Mouse (Mus musculus) kidney, postnatal 0 days (tissue): ENCODE measurements around the gene M1ap. TPM values are rescaled to one million over a fixed set of nuclear protein-coding genes. Genes with fewer than 3 reads are reported as not detected.

Experiments used
- ATAC-seq: fragments of 200-750 bp; cut with Nextera tagmentation; replicated peaks from 2 replicates; pipeline ENCODE4 v1.8.0; 2017; ENCODE audit warnings: low read depth, moderate number of reproducible peaks, moderate TSS enrichment, moderate library complexity; ENCODE audit not compliant: low FRiP score
- DNase-seq: peaks from one replicate; pipeline ENCODE4 v3.0.0-alpha.2; 2016; ENCODE audit warnings: low spot score
- H3K27ac ChIP-seq: fragments of 300-500 bp; sonication (generic); 2 replicates; pipeline ENCODE4 v1.5.1; 2014; ENCODE audit warnings: mild to moderate bottlenecking
- H3K27me3 ChIP-seq: fragments of 300-500 bp; sonication (generic); 2 replicates; pipeline ENCODE4 v1.6.1; 2014; ENCODE audit warnings: low read length, mixed read lengths; ENCODE audit not compliant: insufficient read depth
- H3K36me3 ChIP-seq: fragments of 300-500 bp; sonication (generic); 2 replicates; pipeline ENCODE4 v1.6.1; 2014; ENCODE audit warnings: low read length, mixed read lengths; ENCODE audit not compliant: insufficient read depth
- H3K4me1 ChIP-seq: fragments of 300-500 bp; sonication (generic); replicated peaks from 2 replicates; pipeline ENCODE4 v1.6.1; 2014; ENCODE audit warnings: antibody characterized with exemption, low read length, mixed read lengths; ENCODE audit not compliant: insufficient read depth
- H3K4me2 ChIP-seq: fragments of 300-500 bp; sonication (generic); 2 replicates; pipeline ENCODE4 v1.6.1; 2014; ENCODE audit warnings: mild to moderate bottlenecking, low read length, moderate library complexity, mixed read lengths
- H3K4me3 ChIP-seq: fragments of 300-500 bp; sonication (generic); replicated peaks from 2 replicates; pipeline ENCODE4 v1.5.1; 2014; ENCODE audit warnings: low read depth, low read length
- H3K9ac ChIP-seq: fragments of 300-500 bp; sonication (generic); 2 replicates; pipeline ENCODE4 v1.6.1; 2014; ENCODE audit warnings: low read depth, low read length
- H3K9me3 ChIP-seq: fragments of 300-500 bp; sonication (generic); replicated peaks from 2 replicates; pipeline ENCODE4 v1.6.1; 2016; ENCODE audit warnings: low read length, inconsistent platforms, mixed read lengths
- CTCF ChIP-seq: IDR thresholded peaks from 2 replicates; pipeline ENCODE4 v1.5.1; 2016; ENCODE audit warnings: antibody characterized with exemption, low read depth, mild to moderate bottlenecking, moderate library complexity
- WGBS: fragments of 180-500 bp; shearing (Covaris S2); extraction: QIAGEN DNeasy Blood & Tissue Kit; methylation state at CpG from one replicate; pipeline ENCODE4 v1.1.7; 2014; 5-methylcytosine and 5-hydroxymethylcytosine counted together
- polyA plus RNA-seq: library from polyadenylated mRNA; unstranded; fragments of >200 nt; fragmentation: Nextera tagmentation; extraction: Ambion mirVana; gene quantifications from 2 replicates; pipeline ENCODE4 v1.2.1, GENCODE M21; 2015

M1ap gene
- polyA plus RNA-seq, 1 experiment from 2014 or later: 0.32 TPM

DNA sequence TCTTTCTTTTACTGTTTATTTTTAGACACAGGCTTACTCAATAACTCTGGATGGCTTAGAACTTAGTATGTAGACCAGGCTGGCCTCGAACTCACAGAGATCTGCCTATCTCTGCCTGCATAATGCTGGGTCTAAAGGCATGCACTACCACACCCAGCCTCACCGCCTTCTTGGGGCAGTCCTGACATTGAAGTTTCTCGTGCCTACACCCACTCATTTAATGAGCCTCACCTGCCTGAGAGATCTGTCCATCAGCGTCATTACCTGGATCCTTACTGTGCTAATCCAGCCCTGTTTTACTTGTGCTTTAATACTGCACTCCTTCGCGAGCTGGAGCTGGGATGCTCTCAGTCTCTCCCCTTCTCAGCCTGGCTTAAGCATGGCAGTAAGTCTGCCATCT is 65.1 kb downstream of the M1ap start:
- H3K4me3 ChIP-seq: no peak overlapping the region
- 78% methylated on average over 6 of the region's 6 CpGs for WGBS
- H3K9me3 ChIP-seq: no peaks in the 10 kb centered on the region
- DNase-seq (no peak), ATAC-seq (no peak)
- H3K4me1 ChIP-seq: no peaks in the 10 kb centered on the region
- H3K4me2 ChIP-seq: no peak overlapping the region
- no peaks in the 10 kb centered on the region for H3K27me3 ChIP-seq
- no peak for TF ChIP-seq CTCF
- no peak overlapping the region for H3K27ac ChIP-seq
- no peak overlapping the region for H3K9ac ChIP-seq
- H3K36me3 ChIP-seq: no peaks in the 10 kb centered on the region

DNA sequence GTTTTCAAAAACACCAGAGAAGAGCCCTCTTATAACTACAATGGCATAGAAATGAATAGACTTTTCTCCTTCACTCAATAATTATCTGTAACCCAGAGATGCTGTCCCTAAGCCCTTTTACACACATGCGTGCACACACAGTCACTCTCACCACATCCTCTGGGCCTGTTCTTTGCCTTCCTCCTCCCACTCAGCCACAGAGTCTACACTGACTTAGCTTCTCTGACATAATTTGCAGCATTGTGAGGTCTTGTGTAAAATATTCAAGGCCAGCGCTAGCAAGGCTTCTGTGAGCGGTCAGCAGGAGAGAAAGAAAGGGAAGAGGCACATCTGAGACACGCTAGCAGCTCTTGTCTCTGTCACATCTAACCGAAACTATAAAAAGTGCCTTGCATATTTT is 66.7 kb downstream of the M1ap start:
- H3K27ac ChIP-seq: no peak overlapping the region
- ATAC-seq: no peak
- 46% methylated on average over 5 of the region's 5 CpGs for WGBS

DNA sequence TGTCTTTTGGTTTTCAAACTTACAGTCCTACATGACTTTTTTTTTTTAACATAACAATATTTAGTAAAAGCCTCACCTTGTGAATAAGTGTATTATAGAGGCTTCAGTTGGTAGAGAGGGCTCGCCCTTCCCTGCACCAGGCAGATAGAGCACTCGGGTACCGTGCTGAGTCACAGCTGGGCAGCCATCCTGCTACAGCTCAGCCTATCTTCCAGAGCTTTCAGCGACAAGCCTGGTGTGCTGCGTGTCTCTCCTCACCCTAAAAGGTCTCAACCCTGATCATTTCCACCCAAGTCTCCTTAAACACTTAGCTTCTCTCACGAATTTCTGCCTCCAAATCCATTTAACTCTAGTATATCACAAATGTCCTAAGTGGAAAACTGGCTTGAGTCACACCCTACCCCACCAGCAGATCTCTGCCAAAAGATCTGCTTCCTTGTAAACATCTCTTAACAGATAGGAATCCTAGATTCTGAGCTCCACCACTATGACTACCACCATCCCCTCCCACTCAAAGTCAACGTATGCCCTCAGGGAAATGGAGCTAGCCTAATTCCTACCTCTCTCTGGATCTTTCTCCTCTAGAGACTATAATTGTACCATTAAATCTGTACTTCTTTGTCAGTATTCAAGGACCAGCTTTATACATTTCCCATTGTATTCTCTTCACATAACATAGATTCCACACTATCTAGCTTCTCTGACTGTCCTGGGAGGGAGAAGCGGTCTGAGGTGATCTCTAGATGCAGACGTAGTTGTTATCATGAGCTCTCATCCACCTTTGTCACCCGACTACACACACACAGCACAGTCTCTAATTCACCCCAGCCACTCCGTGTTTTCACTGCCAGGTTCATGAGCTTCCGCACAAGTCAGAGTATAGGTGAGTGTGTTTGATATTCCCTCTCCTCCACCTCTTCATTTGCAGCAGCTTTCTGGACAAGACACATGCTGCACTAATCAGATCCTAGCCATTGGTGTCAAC is 68.1 kb downstream of the M1ap start:
- Histone ChIP-seq H3K27me3 (no peaks in the 10 kb centered on the region), H3K4me3 (no peak overlapping the region), H3K36me3 (no peaks in the 10 kb centered on the region), H3K4me2 (no peak overlapping the region), H3K9ac (no peak overlapping the region), H3K4me1 (no peaks in the 10 kb centered on the region), H3K27ac (no peak overlapping the region), H3K9me3 (no peaks in the 10 kb centered on the region)
- DNase-seq: no peak
- 67% methylated on average over 12 of the region's 12 CpGs for WGBS
- no peak for ATAC-seq
- no peak for TF ChIP-seq CTCF

More for the DNA sequence above, 66.7 kb downstream of the M1ap start:
- no peak overlapping the region for H3K9ac ChIP-seq
- no peaks in the 10 kb centered on the region for H3K36me3 ChIP-seq
- no peak for TF ChIP-seq CTCF
- no peak overlapping the region for H3K4me2 ChIP-seq
- no peaks in the 10 kb centered on the region for H3K9me3 ChIP-seq
- no peaks in the 10 kb centered on the region for H3K27me3 ChIP-seq
- H3K4me3 ChIP-seq: no peak overlapping the region
- no peak for DNase-seq
- no peaks in the 10 kb centered on the region for H3K4me1 ChIP-seq

DNA sequence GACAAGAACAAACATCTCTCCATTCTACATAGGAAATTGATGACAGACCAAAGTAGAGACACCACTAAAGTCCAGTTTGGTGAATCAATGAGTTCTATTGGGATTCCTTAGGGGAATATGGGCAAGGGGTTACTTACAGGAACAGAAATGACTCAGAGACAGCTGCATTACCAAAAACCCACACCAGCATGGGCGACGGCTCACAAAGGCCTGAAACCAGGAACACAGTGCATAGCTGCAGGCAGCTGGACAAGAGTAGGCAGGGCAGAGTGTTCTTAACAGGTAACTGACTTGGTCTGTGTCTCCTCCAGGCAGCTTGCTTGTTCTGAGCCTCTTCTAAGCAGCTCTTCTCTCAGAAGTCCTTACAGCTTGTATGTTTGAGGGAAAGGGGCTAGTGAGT is 69.0 kb downstream of the M1ap start:
- 92% methylated on average over 2 of the region's 2 CpGs for WGBS

DNA sequence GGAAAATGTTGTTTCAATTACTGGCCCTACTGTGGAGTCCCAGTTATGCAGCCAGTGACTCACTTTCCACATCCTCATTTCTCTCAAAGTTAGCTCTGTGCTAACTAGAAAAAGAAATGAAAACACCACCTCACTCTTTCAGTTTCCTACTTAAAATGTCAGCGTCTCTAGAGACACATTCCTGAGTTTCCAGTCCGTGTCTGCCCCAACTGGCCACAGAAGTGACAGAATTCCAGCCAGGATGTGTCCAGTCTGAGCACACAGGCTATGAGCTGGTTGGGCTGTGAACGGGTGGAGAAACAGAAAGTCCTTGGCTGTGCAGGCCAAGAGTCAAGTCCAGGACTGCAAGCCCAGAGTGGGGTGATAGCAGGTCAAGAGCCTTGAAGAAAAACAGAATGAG is 70.5 kb downstream of the M1ap start:
- Histone ChIP-seq H3K27ac (peak overlapping the region; percentile 65), H3K36me3 (no peaks in the 10 kb centered on the region), H3K4me2 (no peak overlapping the region), H3K27me3 (no peaks in the 10 kb centered on the region), H3K4me3 (no peak overlapping the region), H3K4me1 (no peaks in the 10 kb centered on the region), H3K9ac (no peak overlapping the region), H3K9me3 (no peaks in the 10 kb centered on the region)
- peak; percentile 81 for DNase-seq
- peak; percentile 61; the same call in 1 of the 2 replicates for ATAC-seq
- no peak for TF ChIP-seq CTCF
- WGBS: 31% methylated on average over 3 of the region's 3 CpGs

More for the DNA sequence above, 69.0 kb downstream of the M1ap start:
- Histone ChIP-seq H3K9me3 (no peaks in the 10 kb centered on the region), H3K4me3 (no peak overlapping the region), H3K36me3 (no peaks in the 10 kb centered on the region), H3K27ac (no peak overlapping the region), H3K4me2 (no peak overlapping the region), H3K4me1 (no peaks in the 10 kb centered on the region), H3K9ac (no peak overlapping the region), H3K27me3 (no peaks in the 10 kb centered on the region)
- ATAC-seq: no peak
- TF ChIP-seq CTCF: no peak
- DNase-seq: no peak

DNA sequence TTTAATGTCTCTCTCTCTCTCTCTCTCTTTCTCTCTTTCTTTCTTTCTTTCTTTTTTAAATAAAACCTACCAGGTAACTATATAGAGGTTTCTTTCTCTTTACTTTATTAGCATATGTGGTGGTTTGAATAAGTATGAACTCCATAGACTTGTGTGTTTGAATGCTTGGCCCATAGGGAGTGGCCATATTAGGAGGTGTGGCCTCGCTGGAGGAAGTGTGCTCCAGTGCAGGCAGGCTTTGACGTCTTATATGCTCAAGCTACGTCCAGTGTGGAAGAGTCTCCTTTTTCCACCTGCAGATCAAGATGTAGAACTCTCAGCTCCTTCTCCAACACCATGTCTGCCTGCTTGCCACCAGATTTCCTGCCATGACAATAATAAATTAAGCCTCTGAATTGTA is 72.3 kb downstream of the M1ap start:
- Histone ChIP-seq H3K27ac (no peak overlapping the region), H3K9me3 (no peaks in the 10 kb centered on the region), H3K4me1 (no peaks in the 10 kb centered on the region), H3K9ac (no peak overlapping the region), H3K27me3 (no peaks in the 10 kb centered on the region), H3K4me3 (no peak overlapping the region), H3K36me3 (no peaks in the 10 kb centered on the region), H3K4me2 (no peak overlapping the region)
- TF ChIP-seq CTCF: no peak
- WGBS: 70% methylated on average over 3 of the region's 3 CpGs
- ATAC-seq: no peak
- no peak for DNase-seq
